Mouse (Mus musculus): ENCODE measurements around the gene Ldlrad3. TPM values are rescaled to one million over a fixed set of nuclear protein-coding genes. Genes with fewer than 3 reads are reported as not detected.

The Ldlrad3 gene
- polyA plus RNA-seq, 1 experiment = 15.5 TPM

DNA sequence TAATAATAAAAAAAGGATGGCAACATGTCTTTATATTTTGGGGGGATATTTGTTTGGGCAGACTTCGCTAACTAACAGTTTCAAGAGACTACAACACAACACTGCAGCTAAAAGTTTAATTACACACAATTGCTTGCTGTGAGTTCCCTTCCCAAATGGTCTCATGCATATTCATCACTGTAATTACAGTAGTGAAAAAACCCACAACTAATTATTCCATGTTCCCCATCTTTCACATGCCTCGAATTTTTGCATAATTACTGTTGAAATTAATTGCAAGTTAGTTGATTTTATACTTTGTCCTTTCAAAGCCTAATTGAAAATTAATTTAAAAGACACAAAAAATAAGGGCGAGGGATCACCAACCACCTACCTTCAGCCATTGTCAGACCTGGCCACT, 212.4 kb downstream of the Ldlrad3 start:
- Histone ChIP-seq H3ac (ENCODE audit: control insufficient read depth, insufficient read length, low read depth) (no peak overlapping the region), H3K4me3 (ENCODE audit: insufficient read depth, poor library complexity, severe bottlenecking) (no peak overlapping the region), H3K27me3 (ENCODE audit: control insufficient read depth, insufficient read depth, insufficient read length) (no peaks in the 10 kb centered on the region), H3K36me3 (ENCODE audit: control insufficient read depth, insufficient read depth) (peaks cover 5% of the 10 kb centered on the region), H3K79me2 (ENCODE audit: control insufficient read depth, insufficient read depth) (no peaks in the 10 kb centered on the region), H3K79me3 (ENCODE audit: low read depth) (no peaks in the 10 kb centered on the region)
- no peak for TF ChIP-seq FOSL1 (IDR thresholded peaks at IDR 0.05; ENCODE audit: insufficient read depth, low read length, poor library complexity, severe bottlenecking)

DNA sequence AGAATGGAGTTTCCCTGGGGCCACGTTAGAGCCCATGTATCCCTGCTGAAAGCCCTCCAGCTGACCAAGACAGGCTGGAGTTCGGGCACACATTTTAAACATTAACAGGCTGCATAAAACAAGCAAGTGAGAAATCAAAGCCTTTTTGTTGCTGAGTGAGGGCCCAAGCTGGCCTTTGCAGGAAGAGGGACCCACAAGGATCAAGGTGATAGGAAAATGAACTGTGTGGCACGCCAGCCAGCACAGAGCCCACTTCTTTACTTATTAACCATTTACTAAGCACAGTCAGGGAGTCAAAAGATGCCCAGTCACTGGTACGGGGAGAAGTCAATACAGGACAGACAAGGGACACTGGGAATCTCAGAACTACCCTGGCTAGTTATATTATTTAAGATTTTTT, 218.6 kb downstream of the Ldlrad3 start:
- TF ChIP-seq MYOD1 (IDR thresholded peaks at IDR 0.05; ENCODE audit: control insufficient read depth, insufficient read length, low read depth) (no peak), MYOG (IDR thresholded peaks at IDR 0.05; ENCODE audit: control insufficient read depth, extremely low read depth, insufficient read length) (no peak), CEBPB (IDR thresholded peaks at IDR 0.05; ENCODE audit: low read depth) (no peak), USF1 (IDR thresholded peaks at IDR 0.05; ENCODE audit: low read depth) (no peak), FOSL1 (IDR thresholded peaks at IDR 0.05; ENCODE audit: insufficient read depth, low read length, poor library complexity, severe bottlenecking) (no peak), CTCF (IDR thresholded peaks at IDR 0.05; ENCODE audit: control insufficient read depth, insufficient read depth, insufficient read length) (no peak), MAX (IDR thresholded peaks at IDR 0.05) (no peak)
- no peaks in the 10 kb centered on the region for H3K79me2 ChIP-seq (ENCODE audit: control insufficient read depth, insufficient read depth)
- no peak overlapping the region for H3K4me3 ChIP-seq (ENCODE audit: insufficient read depth, poor library complexity, severe bottlenecking)
- no peaks in the 10 kb centered on the region for H3K27me3 ChIP-seq (ENCODE audit: control insufficient read depth, insufficient read depth, insufficient read length)
- H3K36me3 ChIP-seq (ENCODE audit: control insufficient read depth, insufficient read depth) = no peaks in the 10 kb centered on the region
- H3K79me3 ChIP-seq (ENCODE audit: low read depth) = no peaks in the 10 kb centered on the region
- no peak overlapping the region for H3ac ChIP-seq (ENCODE audit: control insufficient read depth, insufficient read length, low read depth)

DNA sequence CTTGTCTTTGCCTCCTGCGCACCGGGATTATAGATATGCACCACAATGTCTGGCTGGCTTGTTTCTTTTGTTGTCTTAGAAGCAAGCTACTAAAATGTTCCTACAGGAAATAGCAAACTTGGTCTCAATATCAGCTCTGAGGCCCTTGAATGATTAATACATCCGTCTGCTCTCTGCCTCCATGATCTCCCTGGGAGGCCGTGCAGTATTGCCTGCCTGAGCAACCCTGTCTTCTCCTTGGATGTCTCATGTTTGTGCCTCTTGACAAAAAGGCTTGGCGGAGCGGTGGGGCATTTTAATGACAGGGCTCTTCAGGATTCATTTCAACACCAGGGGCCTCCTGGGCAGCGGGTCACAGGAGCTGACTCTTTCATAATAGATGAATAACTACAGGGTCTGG, 219.0 kb downstream of the Ldlrad3 start:
- no peaks in the 10 kb centered on the region for H3K36me3 ChIP-seq (ENCODE audit: control insufficient read depth, insufficient read depth)
- H3K27me3 ChIP-seq (ENCODE audit: control insufficient read depth, insufficient read depth, insufficient read length) = no peaks in the 10 kb centered on the region
- H3K79me2 ChIP-seq (ENCODE audit: control insufficient read depth, insufficient read depth) = no peaks in the 10 kb centered on the region
- no peak for TF ChIP-seq MYOG (IDR thresholded peaks at IDR 0.05; ENCODE audit: control insufficient read depth, extremely low read depth, insufficient read length)
- TF ChIP-seq USF1 (IDR thresholded peaks at IDR 0.05; ENCODE audit: low read depth) = no peak
- TF ChIP-seq MAX (IDR thresholded peaks at IDR 0.05) = no peak
- TF ChIP-seq CTCF (IDR thresholded peaks at IDR 0.05; ENCODE audit: control insufficient read depth, insufficient read depth, insufficient read length) = no peak
- TF ChIP-seq CEBPB (IDR thresholded peaks at IDR 0.05; ENCODE audit: low read depth) = no peak
- no peak for TF ChIP-seq FOSL1 (IDR thresholded peaks at IDR 0.05; ENCODE audit: insufficient read depth, low read length, poor library complexity, severe bottlenecking)
- TF ChIP-seq MYOD1 (IDR thresholded peaks at IDR 0.05; ENCODE audit: control insufficient read depth, insufficient read length, low read depth) = no peak
- no peak overlapping the region for H3K4me3 ChIP-seq (ENCODE audit: insufficient read depth, poor library complexity, severe bottlenecking)
- no peaks in the 10 kb centered on the region for H3K79me3 ChIP-seq (ENCODE audit: low read depth)
- no peak overlapping the region for H3ac ChIP-seq (ENCODE audit: control insufficient read depth, insufficient read length, low read depth)

- no peak for TF ChIP-seq CTCF (IDR thresholded peaks at IDR 0.05; ENCODE audit: control insufficient read depth, insufficient read depth, insufficient read length)
- TF ChIP-seq CEBPB (IDR thresholded peaks at IDR 0.05; ENCODE audit: low read depth) = no peak
- TF ChIP-seq FOSL1 (IDR thresholded peaks at IDR 0.05; ENCODE audit: insufficient read depth, low read length, poor library complexity, severe bottlenecking) = no peak
- TF ChIP-seq MAX (IDR thresholded peaks at IDR 0.05) = no peak
- TF ChIP-seq MYOG (IDR thresholded peaks at IDR 0.05; ENCODE audit: control insufficient read depth, extremely low read depth, insufficient read length) = no peak
- TF ChIP-seq MYOD1 (IDR thresholded peaks at IDR 0.05; ENCODE audit: control insufficient read depth, insufficient read length, low read depth) = no peak
- no peak for TF ChIP-seq USF1 (IDR thresholded peaks at IDR 0.05; ENCODE audit: low read depth)
- H3K27me3 ChIP-seq (ENCODE audit: control insufficient read depth, insufficient read depth, insufficient read length) = no peaks in the 10 kb centered on the region
- H3K4me3 ChIP-seq (ENCODE audit: insufficient read depth, poor library complexity, severe bottlenecking) = no peak overlapping the region
- H3K79me3 ChIP-seq (ENCODE audit: low read depth) = no peaks in the 10 kb centered on the region
- no peak overlapping the region for H3ac ChIP-seq (ENCODE audit: control insufficient read depth, insufficient read length, low read depth)
- no peaks in the 10 kb centered on the region for H3K79me2 ChIP-seq (ENCODE audit: control insufficient read depth, insufficient read depth)
- H3K36me3 ChIP-seq (ENCODE audit: control insufficient read depth, insufficient read depth) = no peaks in the 10 kb centered on the region
Measured at GRCm38 (mm10) chr2:101966017-101966416, 220.2 kb downstream of the Ldlrad3 start.

- H3ac ChIP-seq (ENCODE audit: control insufficient read depth, insufficient read length, low read depth) = no peak overlapping the region
- H3K36me3 ChIP-seq (ENCODE audit: control insufficient read depth, insufficient read depth) = no peaks in the 10 kb centered on the region
- H3K4me3 ChIP-seq (ENCODE audit: insufficient read depth, poor library complexity, severe bottlenecking) = no peak overlapping the region
- no peak for TF ChIP-seq CEBPB (IDR thresholded peaks at IDR 0.05; ENCODE audit: low read depth)
- TF ChIP-seq MYOD1 (IDR thresholded peaks at IDR 0.05; ENCODE audit: control insufficient read depth, insufficient read length, low read depth) = no peak
- TF ChIP-seq MYOG (IDR thresholded peaks at IDR 0.05; ENCODE audit: control insufficient read depth, extremely low read depth, insufficient read length) = no peak
- no peak for TF ChIP-seq FOSL1 (IDR thresholded peaks at IDR 0.05; ENCODE audit: insufficient read depth, low read length, poor library complexity, severe bottlenecking)
- TF ChIP-seq MAX (IDR thresholded peaks at IDR 0.05) = no peak
- TF ChIP-seq USF1 (IDR thresholded peaks at IDR 0.05; ENCODE audit: low read depth) = no peak
- no peak for TF ChIP-seq CTCF (IDR thresholded peaks at IDR 0.05; ENCODE audit: control insufficient read depth, insufficient read depth, insufficient read length)
- no peaks in the 10 kb centered on the region for H3K79me3 ChIP-seq (ENCODE audit: low read depth)
- no peaks in the 10 kb centered on the region for H3K79me2 ChIP-seq (ENCODE audit: control insufficient read depth, insufficient read depth)
- H3K27me3 ChIP-seq (ENCODE audit: control insufficient read depth, insufficient read depth, insufficient read length) = no peaks in the 10 kb centered on the region
Measured at GRCm38 (mm10) chr2:101965515-101965914, 220.7 kb downstream of the Ldlrad3 start.

GRCm38 (mm10) chr2:101963367-101963766, 222.8 kb downstream of the Ldlrad3 start:
- Histone ChIP-seq H3ac (ENCODE audit: control insufficient read depth, insufficient read length, low read depth) (no peak overlapping the region), H3K27me3 (ENCODE audit: control insufficient read depth, insufficient read depth, insufficient read length) (no peaks in the 10 kb centered on the region), H3K4me3 (ENCODE audit: insufficient read depth, poor library complexity, severe bottlenecking) (no peak overlapping the region), H3K79me3 (ENCODE audit: low read depth) (no peaks in the 10 kb centered on the region), H3K36me3 (ENCODE audit: control insufficient read depth, insufficient read depth) (no peaks in the 10 kb centered on the region), H3K79me2 (ENCODE audit: control insufficient read depth, insufficient read depth) (no peaks in the 10 kb centered on the region)
- TF ChIP-seq CTCF (IDR thresholded peaks at IDR 0.05; ENCODE audit: control insufficient read depth, insufficient read depth, insufficient read length) (no peak), USF1 (IDR thresholded peaks at IDR 0.05; ENCODE audit: low read depth) (no peak), FOSL1 (IDR thresholded peaks at IDR 0.05; ENCODE audit: insufficient read depth, low read length, poor library complexity, severe bottlenecking) (no peak), MYOG (IDR thresholded peaks at IDR 0.05; ENCODE audit: control insufficient read depth, extremely low read depth, insufficient read length) (no peak), MYOD1 (IDR thresholded peaks at IDR 0.05; ENCODE audit: control insufficient read depth, insufficient read length, low read depth) (no peak), CEBPB (IDR thresholded peaks at IDR 0.05; ENCODE audit: low read depth) (no peak), MAX (IDR thresholded peaks at IDR 0.05) (no peak)
